Mouse (Mus musculus): ENCODE data around the gene Erc2.

DNA sequence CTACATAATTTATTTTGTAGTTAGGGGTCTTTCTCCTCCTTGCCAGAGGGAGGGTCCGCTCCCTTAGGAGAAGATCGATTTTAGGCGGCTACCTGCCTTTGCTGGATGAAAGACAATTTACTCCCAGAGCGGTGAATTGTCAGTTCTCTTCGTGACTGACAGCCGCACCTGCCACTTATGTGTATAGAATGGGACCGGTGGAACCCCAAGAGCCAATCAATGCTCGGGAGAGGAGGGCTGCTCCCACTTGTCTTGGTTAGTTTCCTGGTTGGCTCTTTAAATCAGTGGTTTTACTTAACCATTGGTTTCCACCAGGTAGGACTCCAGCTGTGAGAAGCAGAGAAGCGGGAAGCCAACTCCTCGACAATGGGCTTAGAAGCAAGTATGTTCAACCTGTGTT is 1.1 kb downstream of the Erc2 start:
- no peak for TF ChIP-seq GATA1 (IDR thresholded peaks at IDR 0.05; ENCODE audit: borderline replicate concordance, low read length)
- no peak for TF ChIP-seq FLI1 (IDR thresholded peaks at IDR 0.05; ENCODE audit: low read length)
